Mouse (Mus musculus): Measurements from ENCODE around the gene Zfp691. TPM values are rescaled to one million over a fixed set of nuclear protein-coding genes. Genes with fewer than 3 reads are reported as not detected.
A peak's percentile ranks its signal among the peaks of the same experiment; 100 is the strongest.

The Zfp691 gene
- polyA plus RNA-seq, 1 experiment from 2014 or later = 7.1 TPM

- 82% methylated on average over 9 of the region's 9 CpGs for WGBS
- Histone ChIP-seq H3K36me3 (ENCODE audit: control insufficient read depth, insufficient read depth, low read length) (peaks cover 10% of the 10 kb centered on the region; the same call in 1 of the 2 replicates), H3K27me3 (ENCODE audit: control insufficient read depth, insufficient read depth, low read length) (no peaks in the 10 kb centered on the region), H3K4me2 (ENCODE audit: low read length) (no peak overlapping the region), H3K4me3 (replicated peaks; ENCODE audit: low read depth, low read length) (no peak overlapping the region), H3K9ac (replicated peaks; ENCODE audit: low read length) (no peak overlapping the region), H3K4me1 (ENCODE audit: control insufficient read depth, insufficient read depth, low read length) (no peaks in the 10 kb centered on the region), H3K9me3 (ENCODE audit: control insufficient read depth, low read length) (no peaks in the 10 kb centered on the region), H3K27ac (replicated peaks; ENCODE audit: low read depth, low read length) (no peak overlapping the region)
- no peak for DNase-seq
- no peak for ATAC-seq (ENCODE audit: low FRiP score, low TSS enrichment)
These were observed 48.3 kb downstream of the Zfp691 start for GRCm38 (mm10) chr4:119125577-119126270.

GRCm38 (mm10) chr4:119124771-119125273 is 49.2 kb downstream of the Zfp691 start:
- no peak overlapping the region for H3K4me2 ChIP-seq (ENCODE audit: low read length)
- no peaks in the 10 kb centered on the region for H3K4me1 ChIP-seq (ENCODE audit: control insufficient read depth, insufficient read depth, low read length)
- DNase-seq (no peak), ATAC-seq (ENCODE audit: low FRiP score, low TSS enrichment) (no peak)
- no peak overlapping the region for H3K27ac ChIP-seq (replicated peaks; ENCODE audit: low read depth, low read length)
- no peak overlapping the region for H3K4me3 ChIP-seq (replicated peaks; ENCODE audit: low read depth, low read length)
- peaks cover 12% of the 10 kb centered on the region; the same call in 1 of the 2 replicates for H3K36me3 ChIP-seq (ENCODE audit: control insufficient read depth, insufficient read depth, low read length)
- 53% methylated on average over 2 of the region's 2 CpGs for WGBS
- no peaks in the 10 kb centered on the region for H3K9me3 ChIP-seq (ENCODE audit: control insufficient read depth, low read length)
- H3K9ac ChIP-seq (replicated peaks; ENCODE audit: low read length) = no peak overlapping the region
- no peaks in the 10 kb centered on the region for H3K27me3 ChIP-seq (ENCODE audit: control insufficient read depth, insufficient read depth, low read length)

GRCm38 (mm10) chr4:119121249-119121648 is 52.7 kb downstream of the Zfp691 start:
- Histone ChIP-seq H3K9me3 (ENCODE audit: control insufficient read depth, low read length) (no peaks in the 10 kb centered on the region), H3K36me3 (ENCODE audit: control insufficient read depth, insufficient read depth, low read length) (0 out of 2 replicates have a peak, but pooled peaks cover 9% of the 10 kb centered on the region), H3K27ac (replicated peaks; ENCODE audit: low read depth, low read length) (no peak overlapping the region), H3K4me3 (replicated peaks; ENCODE audit: low read depth, low read length) (no peak overlapping the region), H3K4me1 (ENCODE audit: control insufficient read depth, insufficient read depth, low read length) (no peaks in the 10 kb centered on the region), H3K4me2 (ENCODE audit: low read length) (no peak overlapping the region), H3K9ac (replicated peaks; ENCODE audit: low read length) (no peak overlapping the region), H3K27me3 (ENCODE audit: control insufficient read depth, insufficient read depth, low read length) (no peaks in the 10 kb centered on the region)
- DNase-seq (peak; percentile 32), ATAC-seq (ENCODE audit: low FRiP score, low TSS enrichment) (no peak)
- WGBS = 67% methylated on average over 4 of the region's 4 CpGs

- no peak for ATAC-seq (ENCODE audit: low FRiP score, low TSS enrichment)
- no peak overlapping the region for H3K4me3 ChIP-seq (replicated peaks; ENCODE audit: low read depth, low read length)
- H3K4me2 ChIP-seq (ENCODE audit: low read length) = no peak overlapping the region
- H3K9me3 ChIP-seq (ENCODE audit: control insufficient read depth, low read length) = no peaks in the 10 kb centered on the region
- 84% methylated on average over 6 of the region's 6 CpGs for WGBS
- H3K36me3 ChIP-seq (ENCODE audit: control insufficient read depth, insufficient read depth, low read length) = 0 out of 2 replicates have a peak, but pooled peaks cover 9% of the 10 kb centered on the region
- DNase-seq = no peak
- H3K4me1 ChIP-seq (ENCODE audit: control insufficient read depth, insufficient read depth, low read length) = no peaks in the 10 kb centered on the region
- H3K27ac ChIP-seq (replicated peaks; ENCODE audit: low read depth, low read length) = no peak overlapping the region
- H3K27me3 ChIP-seq (ENCODE audit: control insufficient read depth, insufficient read depth, low read length) = no peaks in the 10 kb centered on the region
- no peak overlapping the region for H3K9ac ChIP-seq (replicated peaks; ENCODE audit: low read length)
These were observed 53.9 kb downstream of the Zfp691 start for GRCm38 (mm10) chr4:119120095-119120494.

MicroRNA genes within 50 kb of the gene (microRNA counts, 519-probe panel; counts per million panel counts)
- not detected for microRNA mmu-miR-1957

Small RNA genes lying within 50 kb of the gene (microRNA-seq; reads per million reads assigned to microRNA genes)
- gene Mir1957a = not detected

Other genes with a start within 250 kb of the Zfp691 start
- not detected in 2 replicates for gene Olfr1328, start 235.6 kb downstream of the Zfp691 start, polyA plus RNA-seq (2014; fragmentation: Nextera tagmentation; extraction: Ambion mirVana)
- gene Lao1, start 212.6 kb downstream of the Zfp691 start, polyA plus RNA-seq (2014; fragmentation: Nextera tagmentation; extraction: Ambion mirVana) = not detected in 2 replicates
- 61.3 and 94.4 TPM in 2 replicates for gene Slc2a1, start 65.5 kb downstream of the Zfp691 start, polyA plus RNA-seq (2014; fragmentation: Nextera tagmentation; extraction: Ambion mirVana)
- 0.24 and 0.63 TPM in 2 replicates for gene Ermap, start 15.8 kb upstream of the Zfp691 start, polyA plus RNA-seq (2014; fragmentation: Nextera tagmentation; extraction: Ambion mirVana)
- 253 and 300 TPM in 2 replicates for gene Svbp, start 21.1 kb upstream of the Zfp691 start, polyA plus RNA-seq (2014; fragmentation: Nextera tagmentation; extraction: Ambion mirVana)
- 0.29 and 0.54 TPM in 2 replicates for gene Tmem269, start 44.0 kb upstream of the Zfp691 start, polyA plus RNA-seq (2014; fragmentation: Nextera tagmentation; extraction: Ambion mirVana)
- gene AU022252, start 58.5 kb upstream of the Zfp691 start, polyA plus RNA-seq (2014; fragmentation: Nextera tagmentation; extraction: Ambion mirVana) = 21.1 and 26.0 TPM in 2 replicates
- 10.1 TPM in 2 replicates for gene P3h1, start 58.7 kb upstream of the Zfp691 start, polyA plus RNA-seq (2014; fragmentation: Nextera tagmentation; extraction: Ambion mirVana)
- 1.4 and 1.8 TPM in 2 replicates for gene Cldn19, start 81.2 kb upstream of the Zfp691 start, polyA plus RNA-seq (2014; fragmentation: Nextera tagmentation; extraction: Ambion mirVana)
- gene Ybx1, start 120.4 kb upstream of the Zfp691 start, polyA plus RNA-seq (2014; fragmentation: Nextera tagmentation; extraction: Ambion mirVana) = 990 and 1,028 TPM in 2 replicates
- gene Ppih, start 146.4 kb upstream of the Zfp691 start, polyA plus RNA-seq (2014; fragmentation: Nextera tagmentation; extraction: Ambion mirVana) = 57.6 and 60.0 TPM in 2 replicates
- 19.3 and 20.6 TPM in 2 replicates for gene Ccdc30, start 241.3 kb upstream of the Zfp691 start, polyA plus RNA-seq (2014; fragmentation: Nextera tagmentation; extraction: Ambion mirVana)
- gene Ppcs, start 248.2 kb upstream of the Zfp691 start, polyA plus RNA-seq (2014; fragmentation: Nextera tagmentation; extraction: Ambion mirVana) = 20.9 and 24.5 TPM in 2 replicates
- gene Zmynd12, start 248.6 kb upstream of the Zfp691 start, polyA plus RNA-seq (2014; fragmentation: Nextera tagmentation; extraction: Ambion mirVana) = 0.30 and 0.45 TPM in 2 replicates

All from midbrain, embryonic 14.5 days (tissue).